Mouse (Mus musculus) forebrain, embryonic 16.5 days (tissue): ENCODE measurements around the gene Hist1h2af. TPM values are rescaled to one million over a fixed set of nuclear protein-coding genes. Genes with fewer than 3 reads are reported as not detected.

Source experiments
- ATAC-seq: fragments of 200-750 bp; cut with Nextera tagmentation; 2 replicates; pipeline ENCODE4 v1.8.0; 2017; ENCODE audit warnings: mild to moderate bottlenecking, moderate library complexity
- H3K27ac ChIP-seq: fragments of 300-500 bp; sonication (generic); 2 replicates; pipeline ENCODE4 v1.5.1; 2014; ENCODE audit warnings: low read length, control low read depth
- H3K27me3 ChIP-seq: fragments of 300-500 bp; sonication (generic); replicated peaks from 2 replicates; pipeline ENCODE4 v1.6.1; 2014; ENCODE audit warnings: low read length; ENCODE audit not compliant: control insufficient read depth, insufficient read depth
- H3K36me3 ChIP-seq: fragments of 300-500 bp; sonication (generic); 2 replicates; pipeline ENCODE4 v1.6.1; 2014; ENCODE audit not compliant: control insufficient read depth, insufficient read depth
- H3K4me1 ChIP-seq: fragments of 300-500 bp; sonication (generic); replicated peaks from 2 replicates; pipeline ENCODE4 v1.6.1; 2014; ENCODE audit warnings: low read length; ENCODE audit not compliant: control insufficient read depth, insufficient read depth
- H3K4me2 ChIP-seq: fragments of 300-500 bp; sonication (generic); 2 replicates; pipeline ENCODE4 v1.6.1; 2014; ENCODE audit warnings: mild to moderate bottlenecking, low read length, control low read depth
- H3K4me3 ChIP-seq: fragments of 300-500 bp; sonication (generic); replicated peaks from 2 replicates; pipeline ENCODE4 v1.5.1; 2014; ENCODE audit warnings: mild to moderate bottlenecking, low read length, control low read depth
- H3K9ac ChIP-seq: fragments of 300-500 bp; sonication (generic); replicated peaks from 2 replicates; pipeline ENCODE4 v1.6.1; 2014; ENCODE audit warnings: low read depth, low read length, control low read depth
- H3K9me3 ChIP-seq: fragments of 300-500 bp; sonication (generic); 2 replicates; pipeline ENCODE4 v1.6.1; 2016; ENCODE audit warnings: low read length; ENCODE audit not compliant: control insufficient read depth
- WGBS: fragments of 180-500 bp; shearing (Covaris S2); extraction: QIAGEN DNeasy Blood & Tissue Kit; methylation state at CpG from one replicate; pipeline ENCODE4 v1.1.7; 2014; 5-methylcytosine and 5-hydroxymethylcytosine counted together
- polyA plus RNA-seq: library from polyadenylated mRNA; unstranded; fragments of >200 nt; fragmentation: Nextera tagmentation; extraction: Ambion mirVana; gene quantifications from 2 replicates; pipeline ENCODE4 v1.2.1, GENCODE M21; 2015

Gene Hist1h2af
- polyA plus RNA-seq, 1 experiment from 2014 or later: not detected

- Histone ChIP-seq H3K4me3 (peak overlapping the region; percentile 28), H3K9ac (no peak overlapping the region), H3K4me2 (peak overlapping the region; percentile 44), H3K4me1 (peaks cover 3% of the 10 kb centered on the region; the same call in 1 of the 2 replicates), H3K36me3 (no peaks in the 10 kb centered on the region), H3K27ac (no peak overlapping the region), H3K9me3 (no peaks in the 10 kb centered on the region), H3K27me3 (0 out of 2 replicates have a peak, but pooled peaks cover 2% of the 10 kb centered on the region)
- WGBS: 4% methylated on average over 10 of the region's 10 CpGs
- ATAC-seq: no peak
These were observed 35.1 kb upstream of the Hist1h2af start for GRCm38 (mm10) chr13:23498653-23499052.

- no peaks in the 10 kb centered on the region for H3K9me3 ChIP-seq
- H3K4me2 ChIP-seq: no peak overlapping the region
- H3K27me3 ChIP-seq: 0 out of 2 replicates have a peak, but pooled peaks cover 2% of the 10 kb centered on the region
- H3K36me3 ChIP-seq: no peaks in the 10 kb centered on the region
- H3K27ac ChIP-seq: no peak overlapping the region
- WGBS: 9% methylated on average over 7 of the region's 7 CpGs
- peaks cover 3% of the 10 kb centered on the region; the same call in 1 of the 2 replicates for H3K4me1 ChIP-seq
- H3K4me3 ChIP-seq: no peak overlapping the region
- H3K9ac ChIP-seq: no peak overlapping the region
- no peak for ATAC-seq
These were observed 33.8 kb upstream of the Hist1h2af start for GRCm38 (mm10) chr13:23499943-23500342.

GRCm38 (mm10) chr13:23500424-23501200, 33.1 kb upstream of the Hist1h2af start:
- H3K9ac ChIP-seq: no peak overlapping the region
- no peak overlapping the region for H3K27ac ChIP-seq
- 0 out of 2 replicates have a peak, but pooled peaks have one; percentile 54 for ATAC-seq
- H3K4me2 ChIP-seq: no peak overlapping the region
- 2% methylated on average over 17 of the region's 17 CpGs for WGBS
- H3K4me3 ChIP-seq: no peak overlapping the region
- H3K36me3 ChIP-seq: no peaks in the 10 kb centered on the region
- no peaks in the 10 kb centered on the region for H3K9me3 ChIP-seq
- 0 out of 2 replicates have a peak, but pooled peaks cover 2% of the 10 kb centered on the region for H3K27me3 ChIP-seq
- peaks cover 3% of the 10 kb centered on the region; the same call in 1 of the 2 replicates for H3K4me1 ChIP-seq

GRCm38 (mm10) chr13:23501511-23501910, 32.2 kb upstream of the Hist1h2af start:
- WGBS: 21% methylated on average over 5 of the region's 5 CpGs
- H3K4me3 ChIP-seq: no peak overlapping the region
- no peaks in the 10 kb centered on the region for H3K9me3 ChIP-seq
- H3K9ac ChIP-seq: no peak overlapping the region
- peaks cover 7% of the 10 kb centered on the region for H3K4me1 ChIP-seq
- no peak overlapping the region for H3K27ac ChIP-seq
- no peak for ATAC-seq
- H3K36me3 ChIP-seq: no peaks in the 10 kb centered on the region
- no peak overlapping the region for H3K4me2 ChIP-seq
- H3K27me3 ChIP-seq: 0 out of 2 replicates have a peak, but pooled peaks cover 2% of the 10 kb centered on the region

- no peak overlapping the region for H3K27ac ChIP-seq
- no peaks in the 10 kb centered on the region for H3K36me3 ChIP-seq
- peaks cover 7% of the 10 kb centered on the region for H3K4me1 ChIP-seq
- no peak overlapping the region for H3K4me3 ChIP-seq
- ATAC-seq: no peak
- H3K4me2 ChIP-seq: no peak overlapping the region
- no peak overlapping the region for H3K9ac ChIP-seq
- WGBS: 34% methylated on average over 9 of the region's 9 CpGs
- H3K27me3 ChIP-seq: 0 out of 2 replicates have a peak, but pooled peaks cover 2% of the 10 kb centered on the region
- no peaks in the 10 kb centered on the region for H3K9me3 ChIP-seq
These were observed 31.6 kb upstream of the Hist1h2af start for GRCm38 (mm10) chr13:23502031-23502567.

- WGBS: 39% methylated on average over 4 of the region's 4 CpGs
- Histone ChIP-seq H3K4me3 (no peak overlapping the region), H3K27me3 (0 out of 2 replicates have a peak, but pooled peaks cover 2% of the 10 kb centered on the region), H3K4me2 (no peak overlapping the region), H3K9me3 (no peaks in the 10 kb centered on the region), H3K27ac (no peak overlapping the region), H3K4me1 (peaks cover 7% of the 10 kb centered on the region), H3K36me3 (no peaks in the 10 kb centered on the region), H3K9ac (no peak overlapping the region)
- ATAC-seq: no peak
These were observed 30.8 kb upstream of the Hist1h2af start for GRCm38 (mm10) chr13:23502916-23503315.

- H3K4me3 ChIP-seq: no peak overlapping the region
- H3K4me2 ChIP-seq: no peak overlapping the region; the same call in 1 of the 2 replicates
- 1% methylated on average over 9 of the region's 9 CpGs for WGBS
These were observed 29.9 kb upstream of the Hist1h2af start for GRCm38 (mm10) chr13:23503797-23504196.

GRCm38 (mm10) chr13:23505662-23506345, 27.9 kb upstream of the Hist1h2af start:
- Histone ChIP-seq H3K9me3 (no peaks in the 10 kb centered on the region), H3K4me1 (peaks cover 5% of the 10 kb centered on the region; the same call in 1 of the 2 replicates), H3K4me2 (no peak overlapping the region), H3K4me3 (no peak overlapping the region), H3K36me3 (no peaks in the 10 kb centered on the region), H3K27me3 (no peaks in the 10 kb centered on the region), H3K9ac (no peak overlapping the region), H3K27ac (no peak overlapping the region)
- 9% methylated on average over 14 of the region's 14 CpGs for WGBS
- ATAC-seq: no peak

More at GRCm38 (mm10) chr13:23503797-23504196, 29.9 kb upstream of the Hist1h2af start:
- H3K9ac ChIP-seq: no peak overlapping the region
- H3K4me1 ChIP-seq: peaks cover 5% of the 10 kb centered on the region; the same call in 1 of the 2 replicates
- 0 out of 2 replicates have a peak, but pooled peaks have one; percentile 57 for ATAC-seq
- H3K9me3 ChIP-seq: no peaks in the 10 kb centered on the region
- H3K36me3 ChIP-seq: no peaks in the 10 kb centered on the region
- H3K27ac ChIP-seq: no peak overlapping the region
- H3K27me3 ChIP-seq: no peaks in the 10 kb centered on the region

GRCm38 (mm10) chr13:23506351-23506750, 27.4 kb upstream of the Hist1h2af start:
- ATAC-seq: no peak
- 11% methylated on average over 13 of the region's 13 CpGs for WGBS
- Histone ChIP-seq H3K9ac (no peak overlapping the region), H3K4me1 (peaks cover 5% of the 10 kb centered on the region; the same call in 1 of the 2 replicates), H3K9me3 (no peaks in the 10 kb centered on the region), H3K27me3 (no peaks in the 10 kb centered on the region), H3K4me2 (no peak overlapping the region), H3K36me3 (no peaks in the 10 kb centered on the region), H3K27ac (no peak overlapping the region), H3K4me3 (no peak overlapping the region)
